Mouse (Mus musculus): Measurements from ENCODE around the gene Sparcl1.

The Sparcl1 gene

DNA sequence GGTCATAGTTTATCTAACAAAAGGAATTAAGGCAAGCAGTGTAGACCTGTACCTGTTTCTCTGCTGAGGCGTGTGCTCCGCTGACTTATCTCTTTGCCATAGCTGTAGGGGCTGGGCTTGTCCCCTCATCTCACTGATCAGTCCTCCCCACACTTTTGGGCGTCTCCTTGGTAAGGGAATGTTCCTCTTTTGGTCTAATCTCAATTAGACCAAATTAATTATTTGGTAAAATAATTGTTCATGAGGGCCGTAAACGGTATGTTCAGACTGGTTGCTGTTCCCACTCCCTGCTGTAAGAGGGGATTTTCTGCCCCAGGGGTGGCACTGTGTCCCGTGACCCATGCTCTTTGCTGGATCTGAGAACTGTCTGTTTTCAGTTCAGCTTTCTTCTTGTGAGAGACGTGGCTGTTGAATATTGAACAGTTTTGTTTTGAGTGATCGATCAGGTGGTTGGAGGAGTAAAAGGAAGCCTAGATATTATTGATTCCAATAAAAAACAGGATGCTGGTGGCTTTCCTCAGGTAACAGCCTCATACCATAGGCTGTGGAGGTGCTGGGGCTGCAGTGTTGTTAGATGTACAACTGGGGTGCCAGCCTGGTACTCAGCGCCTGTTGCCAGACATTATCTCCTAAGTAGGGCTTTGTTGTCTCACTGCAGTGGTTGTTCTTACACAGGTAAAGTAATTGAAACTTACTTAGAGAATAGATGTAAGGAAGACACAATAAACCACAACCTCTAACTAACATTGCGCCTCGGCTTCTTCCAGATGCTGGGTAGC lies 50.6 kb downstream of the Sparcl1 start:
- no peak for DNase-seq (ENCODE audit: low read depth, low spot score)

DNA sequence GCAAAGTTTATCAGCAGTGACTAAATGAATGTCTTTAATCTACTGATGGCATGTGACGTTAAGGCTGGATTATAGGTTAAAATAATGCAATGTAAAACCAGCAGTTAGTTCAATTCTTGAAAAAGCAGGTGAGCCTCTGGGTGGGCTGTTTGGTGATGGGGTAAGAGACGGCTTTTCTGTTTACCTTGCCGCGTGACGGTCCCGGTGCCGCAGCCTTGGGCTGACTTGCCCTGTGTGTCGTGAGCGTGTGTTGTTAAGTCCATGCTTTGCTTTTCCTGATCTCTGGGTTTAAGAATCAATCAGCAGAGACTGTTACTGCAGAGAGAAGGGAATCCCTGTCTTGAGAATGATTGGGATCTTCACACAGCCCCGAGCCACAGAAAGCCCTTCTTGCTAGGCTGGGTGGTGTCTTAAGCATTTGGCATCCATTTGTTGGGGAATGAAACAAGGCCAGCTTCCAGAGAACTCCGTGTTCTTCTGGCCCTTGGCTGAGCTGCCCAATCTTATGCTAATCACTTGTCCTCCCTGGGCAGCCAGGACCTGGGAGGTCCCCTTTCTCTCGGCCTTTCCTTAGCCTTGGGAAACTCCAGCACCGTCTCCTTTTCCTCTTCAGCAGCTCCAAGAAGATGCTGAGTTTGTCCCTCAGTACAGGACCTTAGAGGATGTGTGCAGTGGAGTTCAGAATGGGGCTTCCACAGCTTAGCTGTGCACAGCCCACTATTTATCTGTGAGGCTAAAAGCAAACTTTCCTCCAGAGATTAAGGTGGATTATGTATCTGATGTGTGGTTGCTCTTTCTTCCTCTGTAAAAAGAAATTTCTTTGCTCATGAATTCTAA lies 51.4 kb downstream of the Sparcl1 start:
- DNase-seq (ENCODE audit: low read depth, low spot score) = no peak

DNA sequence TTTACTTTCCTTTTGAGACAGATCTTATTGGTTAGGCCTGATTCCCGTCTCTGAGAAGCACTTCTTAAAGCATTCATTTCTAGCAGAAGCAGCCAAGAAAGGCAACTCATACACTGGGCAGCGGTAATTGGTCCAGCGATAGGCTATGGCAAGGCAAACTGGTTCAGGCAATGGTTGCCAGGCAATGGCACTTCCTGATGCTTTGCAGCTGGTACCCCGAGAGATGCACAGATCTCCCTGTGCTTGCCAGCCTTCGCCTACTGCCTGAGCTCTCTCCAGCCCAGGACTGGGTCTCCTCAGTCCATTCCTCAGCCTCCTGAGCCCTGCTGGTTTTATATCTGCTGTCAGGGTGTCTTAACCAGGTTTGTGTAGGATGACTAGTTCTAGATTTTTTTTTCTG lies 53.1 kb downstream of the Sparcl1 start:
- DNase-seq (ENCODE audit: low read depth, low spot score) = no peak

DNA sequence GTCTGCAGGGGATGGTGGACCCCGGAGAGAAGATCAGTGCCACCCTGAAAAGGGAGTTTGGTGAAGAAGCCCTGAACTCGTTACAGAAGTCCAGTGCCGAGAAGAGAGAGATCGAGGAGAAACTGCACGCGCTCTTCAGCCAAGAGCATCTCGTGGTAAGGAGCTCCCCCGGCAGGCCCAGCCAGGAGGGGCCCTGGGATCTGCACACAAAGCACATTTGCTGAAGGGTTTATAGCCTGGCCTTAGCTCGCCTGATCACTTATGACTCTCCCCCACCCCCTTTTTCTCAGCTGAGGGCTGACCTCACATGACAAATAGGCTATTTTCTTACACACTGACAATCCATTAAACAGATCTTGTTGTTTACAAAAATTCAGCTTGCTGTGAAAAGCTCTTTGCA lies 53.9 kb downstream of the Sparcl1 start:
- DNase-seq (ENCODE audit: low read depth, low spot score) = no peak

DNA sequence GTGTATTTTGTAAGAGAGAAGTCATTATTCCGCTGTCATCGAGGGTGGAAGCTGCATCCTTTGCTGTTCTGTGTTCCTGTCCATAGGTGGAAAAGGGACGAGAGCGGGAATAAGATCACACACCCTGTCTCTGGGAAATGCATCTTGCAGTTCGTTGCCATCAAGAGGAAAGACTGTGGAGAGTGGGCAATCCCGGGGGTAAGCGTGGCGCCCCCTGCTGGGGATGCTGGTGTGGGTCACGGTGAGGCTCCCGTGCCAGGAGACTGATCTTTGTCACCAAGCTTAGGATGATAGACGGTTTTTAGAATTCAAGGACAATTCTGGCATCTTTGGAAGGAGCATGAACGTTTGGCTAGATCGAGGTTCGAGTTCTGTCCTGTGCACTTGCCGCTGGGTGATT lies 55.5 kb downstream of the Sparcl1 start:
- DNase-seq (ENCODE audit: low read depth, low spot score) = no peak

DNA sequence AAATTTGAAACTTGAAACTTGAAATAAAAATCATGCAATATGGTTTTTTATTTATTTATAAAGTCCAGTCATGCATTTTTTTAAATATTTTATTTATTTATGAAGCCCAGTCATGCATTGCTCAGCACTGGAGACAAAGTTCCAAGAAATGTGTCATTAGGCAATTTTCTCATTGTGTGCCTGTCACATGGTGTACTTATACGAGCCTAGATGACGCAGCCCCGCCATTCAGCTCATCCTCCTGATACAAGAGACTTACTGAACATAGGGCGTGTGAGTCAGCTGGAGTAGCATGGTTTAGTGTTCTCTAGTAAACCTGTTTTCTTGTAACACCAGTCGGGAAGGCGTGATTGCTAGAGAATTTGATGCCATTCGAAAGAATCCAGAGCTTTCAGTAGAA lies 57.2 kb downstream of the Sparcl1 start:
- no peak for DNase-seq (ENCODE audit: low read depth, low spot score)

DNA sequence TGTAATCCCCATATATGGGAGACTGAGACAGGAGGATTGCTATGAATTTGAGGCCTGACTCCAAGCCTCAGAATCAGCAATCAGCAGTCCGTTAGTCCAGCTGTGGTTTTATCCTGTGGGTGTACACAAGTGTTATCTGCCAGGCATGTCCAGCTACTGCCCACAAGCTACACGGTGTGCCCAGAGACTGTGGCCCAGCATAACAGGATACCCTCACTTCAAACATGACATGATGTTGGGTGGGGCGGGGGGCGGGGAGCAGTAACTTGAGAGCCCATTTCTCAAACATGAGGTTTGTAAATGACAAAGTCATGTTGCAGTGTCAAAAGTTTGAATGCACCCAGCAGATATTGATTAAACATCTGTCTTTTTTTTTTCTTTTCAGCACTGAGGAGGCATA lies 57.7 kb downstream of the Sparcl1 start:
- no peak for DNase-seq (ENCODE audit: low read depth, low spot score)

DNA sequence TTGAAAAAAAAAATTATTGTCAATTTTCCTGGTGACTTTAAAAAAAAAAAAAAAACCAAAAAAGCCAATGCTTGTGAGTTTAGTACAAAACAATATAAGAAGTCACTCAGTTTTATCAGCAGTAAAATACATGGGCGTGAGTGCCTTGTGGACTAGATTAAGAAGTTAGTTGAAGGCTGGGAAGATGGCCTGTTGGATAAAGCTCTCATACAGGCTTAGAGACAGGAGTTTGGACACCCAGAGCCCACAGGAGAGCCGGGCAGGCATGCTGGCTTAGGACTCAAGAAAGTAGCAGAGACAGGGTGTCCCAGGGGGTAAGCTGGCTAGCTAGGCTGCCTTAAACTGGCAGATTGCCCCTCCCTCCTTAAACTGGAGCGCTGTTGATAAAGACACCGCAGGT lies 58.6 kb downstream of the Sparcl1 start:
- no peak for DNase-seq (ENCODE audit: low read depth, low spot score)

DNA sequence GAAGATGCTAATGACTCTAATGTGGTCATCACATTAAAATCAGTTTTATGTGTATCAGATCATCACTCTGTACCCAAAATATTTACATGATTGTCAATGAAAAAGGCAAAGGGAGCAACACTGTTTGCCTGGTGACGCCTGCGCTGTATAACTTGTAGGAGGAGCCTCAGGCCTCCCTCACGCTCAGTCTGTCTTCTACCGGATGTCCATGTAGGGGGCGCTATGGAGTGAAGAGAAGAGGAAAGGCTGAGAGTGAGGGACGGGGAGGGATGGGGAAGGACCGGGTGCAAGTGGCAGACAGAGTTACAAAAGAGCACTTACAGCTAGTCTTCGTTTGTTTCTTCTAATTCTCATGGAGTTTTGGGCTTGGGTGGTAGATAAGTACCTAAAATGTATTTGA lies 60.6 kb downstream of the Sparcl1 start:
- no peak for DNase-seq (ENCODE audit: low read depth, low spot score)

DNA sequence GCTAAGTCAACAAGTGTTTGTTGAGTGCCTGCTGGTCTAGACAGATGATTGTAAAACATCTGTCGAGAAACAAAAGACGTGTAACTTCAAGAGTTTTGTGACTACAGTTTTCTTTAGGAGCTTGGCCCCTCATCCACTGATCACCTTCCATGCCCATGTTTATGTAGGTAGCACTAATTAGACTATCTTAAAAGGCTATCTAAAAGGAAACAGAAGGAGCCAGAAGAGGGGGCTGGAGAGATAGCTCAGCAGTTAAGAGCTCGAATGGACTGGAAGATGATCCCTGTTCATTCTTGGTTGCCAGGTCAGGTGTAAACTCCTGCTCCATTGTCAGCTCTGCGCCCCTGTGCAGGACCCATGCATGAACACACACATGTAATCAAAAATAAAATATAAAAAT lies 65.4 kb downstream of the Sparcl1 start:
- no peak for DNase-seq (ENCODE audit: low read depth, low spot score)

DNA sequence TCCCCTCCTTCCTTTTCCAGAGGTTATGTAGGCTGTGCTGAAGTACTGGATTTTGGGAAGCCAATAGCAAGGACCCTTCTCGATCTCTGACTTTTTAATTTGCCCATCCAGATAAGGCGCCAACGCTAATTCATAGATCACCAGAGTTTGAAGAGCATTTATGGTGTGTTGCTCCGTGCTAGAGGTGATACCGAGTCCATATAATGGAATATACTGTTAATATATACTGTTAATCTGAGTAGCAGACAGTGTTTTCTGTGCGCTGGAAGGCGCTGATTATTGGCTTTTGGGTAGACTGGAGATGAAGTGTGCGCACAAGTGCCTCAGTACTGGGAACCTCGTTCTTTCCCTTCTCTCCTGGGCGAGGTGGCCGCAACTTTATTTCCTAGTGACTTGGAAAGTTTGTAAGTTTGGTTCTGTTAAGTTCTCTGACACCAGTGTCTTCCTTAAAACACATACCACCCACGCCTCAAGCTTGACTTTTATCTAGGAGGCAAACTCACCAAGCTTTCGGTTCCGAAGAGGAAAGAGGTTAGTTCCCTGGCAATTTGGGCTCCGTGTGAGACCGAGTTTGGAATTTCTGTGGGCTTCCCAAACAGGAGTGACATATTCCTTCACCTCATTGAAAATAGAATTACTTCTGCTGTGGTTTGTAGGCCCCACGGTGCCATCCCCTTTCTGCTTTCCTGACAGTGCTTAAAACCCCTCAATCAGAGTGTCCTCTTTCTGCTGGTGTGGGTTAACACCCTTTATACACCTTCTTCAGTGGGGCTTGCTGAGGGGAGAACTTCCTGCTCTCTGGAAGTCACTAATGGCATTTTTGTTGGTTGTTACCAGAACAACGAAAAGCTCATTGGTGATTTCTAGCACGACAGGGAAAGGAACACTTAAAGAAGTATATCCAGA lies 66.1 kb downstream of the Sparcl1 start:
- DNase-seq (ENCODE audit: low read depth, low spot score) = no peak

DNA sequence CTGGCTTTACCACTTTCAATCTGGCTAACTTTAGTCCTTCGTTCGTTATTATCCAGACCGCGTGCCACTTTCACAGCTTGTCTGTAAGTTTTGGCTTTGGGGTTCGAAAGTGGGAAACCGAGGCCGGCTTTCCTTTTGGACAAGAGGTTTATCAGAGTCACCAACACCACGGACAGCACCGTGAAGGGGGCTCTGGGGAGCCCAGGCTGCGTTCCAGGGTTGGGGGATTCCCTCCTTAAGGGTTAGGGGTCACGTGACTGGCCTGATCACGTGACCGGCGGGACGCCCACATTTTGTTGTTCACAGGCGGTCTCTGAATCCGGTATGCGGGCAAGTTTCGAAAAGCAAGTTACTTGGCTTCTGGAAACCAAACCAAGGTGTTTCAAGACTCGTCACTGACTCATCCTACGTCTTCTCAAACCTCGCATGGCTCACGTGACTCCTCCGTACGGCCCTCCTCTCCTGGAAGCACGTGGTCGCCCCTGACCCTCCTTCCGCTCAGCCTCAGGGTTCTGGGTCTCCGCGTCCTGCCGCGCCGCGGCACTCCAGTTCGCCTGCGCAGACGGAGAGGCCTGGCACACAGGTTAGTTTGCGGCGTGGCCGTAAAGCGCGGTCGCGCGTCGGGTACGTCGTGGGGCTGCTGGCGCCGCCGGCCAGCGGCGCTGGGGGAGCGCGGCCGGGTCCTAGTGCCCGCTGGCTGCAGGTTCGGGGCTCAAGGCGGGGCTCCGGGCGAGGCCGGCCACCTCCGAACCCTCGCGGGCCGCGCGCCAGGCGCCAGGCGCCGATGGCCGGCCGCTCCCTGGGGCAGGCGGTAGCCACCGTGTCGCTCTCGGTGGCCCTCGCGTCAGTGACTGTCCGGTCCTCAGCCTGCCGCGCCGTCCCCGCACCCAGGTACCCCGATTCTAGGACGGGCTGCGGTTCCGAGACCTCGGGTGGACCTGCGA lies 67.0 kb downstream of the Sparcl1 start, which contains the start of gene Nudt9:
Gene Nudt9, plus strand, starts transcription at position 51 of the 944 bp plus-strand sequence.
- DNase-seq (ENCODE audit: low read depth, low spot score) = peak; percentile 92

DNA sequence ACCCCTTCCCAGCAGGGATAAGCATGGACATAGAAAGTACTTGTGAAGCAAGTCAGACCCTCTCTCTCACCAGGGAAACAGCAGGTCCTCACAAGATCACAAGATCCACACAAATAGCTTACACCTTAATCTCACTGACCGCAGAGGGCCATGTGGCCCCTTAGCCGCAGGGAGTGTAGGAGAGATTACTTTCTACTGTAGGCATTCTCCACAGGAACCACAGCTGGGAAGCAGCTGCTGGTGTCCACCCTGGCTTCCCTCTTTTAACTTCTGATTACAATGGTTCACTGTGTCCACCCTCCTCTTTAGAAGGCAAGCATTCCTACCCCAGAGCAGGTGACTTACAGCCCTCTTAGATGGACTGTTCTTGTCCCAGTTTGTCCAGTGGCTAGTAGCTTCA lies 69.8 kb downstream of the Sparcl1 start:
- no peak for DNase-seq (ENCODE audit: low read depth, low spot score)

DNA sequence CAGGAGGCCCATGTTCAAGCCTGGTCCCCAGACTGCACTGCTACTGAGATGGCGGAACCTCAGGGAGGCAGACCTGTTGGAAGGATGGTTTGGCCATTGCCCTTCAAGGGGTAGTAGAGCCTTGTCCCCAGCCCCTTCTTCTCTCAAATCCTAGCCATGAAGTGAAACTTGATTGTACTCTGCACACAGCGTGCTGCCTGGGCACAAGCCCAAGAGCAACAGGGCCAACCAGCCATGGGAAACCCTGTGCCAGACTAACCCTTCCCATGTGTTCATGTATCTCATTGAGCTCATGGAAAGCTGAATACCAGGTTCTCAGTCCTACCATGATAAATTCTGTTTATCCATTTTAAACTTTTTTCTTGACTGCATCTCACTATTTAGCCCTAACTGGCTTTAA lies 70.6 kb downstream of the Sparcl1 start:
- no peak for DNase-seq (ENCODE audit: low read depth, low spot score)

DNA sequence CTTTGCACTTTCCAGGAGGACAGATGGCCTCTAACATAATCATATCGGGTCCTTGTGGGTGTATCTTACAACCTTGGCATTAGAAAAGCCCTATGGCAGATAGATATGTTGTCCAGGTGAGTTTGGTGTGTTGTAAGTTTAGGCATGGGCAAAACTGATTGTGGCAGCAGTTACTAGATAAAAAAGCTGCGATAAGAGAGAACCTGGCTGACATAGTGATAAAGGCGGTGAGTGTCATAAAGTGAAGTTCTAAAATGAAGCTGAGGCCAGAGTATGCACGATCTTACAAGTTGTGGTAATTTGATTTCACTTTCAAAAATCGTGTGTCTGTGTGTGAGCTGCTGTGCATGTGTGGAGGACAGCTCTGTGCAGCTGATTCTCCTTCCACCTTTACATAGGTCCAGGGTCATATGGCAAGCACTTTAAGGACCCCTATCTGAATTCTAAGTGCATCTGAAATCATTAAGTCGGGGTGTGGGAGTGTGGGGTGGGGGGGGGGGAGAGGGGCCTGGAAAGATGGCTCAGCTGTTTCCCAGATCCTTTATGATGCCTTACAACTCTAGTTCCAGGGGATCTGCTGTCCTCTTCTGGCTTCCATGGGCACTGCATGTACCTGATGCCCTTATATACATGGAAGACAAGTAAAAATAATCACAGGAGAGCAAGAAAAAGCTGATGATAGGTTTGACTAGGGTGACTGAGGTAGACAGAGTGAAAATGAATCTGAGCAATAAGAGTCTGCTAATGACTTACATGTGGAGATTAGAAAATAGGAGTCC lies 74.2 kb downstream of the Sparcl1 start:
- DNase-seq (ENCODE audit: low read depth, low spot score) = no peak

DNA sequence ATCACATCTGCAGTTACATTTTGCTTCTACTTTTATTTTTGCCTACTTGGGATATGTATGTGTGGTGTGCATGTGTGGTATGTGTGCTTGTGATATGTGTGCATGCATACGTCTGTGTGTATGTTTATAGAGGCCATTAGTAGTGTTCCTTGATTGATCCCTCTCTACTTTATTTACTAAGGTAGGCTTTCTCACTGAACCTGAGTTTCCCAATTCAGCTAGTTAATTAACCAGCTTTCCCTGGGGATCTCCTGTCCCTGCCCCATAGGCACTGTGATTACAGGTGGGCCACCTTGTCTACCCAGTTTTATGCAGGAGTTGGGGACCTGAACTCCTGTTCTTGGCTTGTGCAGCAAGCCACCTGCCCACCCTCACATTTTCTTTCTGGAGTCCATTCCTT lies 76.8 kb downstream of the Sparcl1 start:
- DNase-seq (ENCODE audit: low read depth, low spot score) = no peak

DNA sequence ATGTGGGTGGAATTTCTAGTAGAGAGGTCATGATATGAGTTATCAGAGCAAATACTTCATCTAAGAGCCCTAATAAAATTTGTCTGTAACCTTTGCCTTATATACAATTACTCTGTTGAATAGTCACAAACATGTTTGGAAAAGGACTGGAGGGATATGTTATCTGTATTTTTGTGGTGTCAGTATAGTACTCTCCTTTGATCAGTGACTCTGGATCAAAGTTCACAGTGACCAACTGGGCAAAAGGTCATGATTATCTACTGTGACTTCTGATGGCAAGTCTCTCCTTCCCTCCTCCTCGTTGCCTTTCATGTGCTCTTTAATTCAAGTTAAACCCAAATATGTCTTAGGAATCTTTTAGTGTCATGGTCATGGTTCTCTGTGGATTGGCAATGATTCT lies 77.7 kb downstream of the Sparcl1 start:
- no peak for DNase-seq (ENCODE audit: low read depth, low spot score)

DNA sequence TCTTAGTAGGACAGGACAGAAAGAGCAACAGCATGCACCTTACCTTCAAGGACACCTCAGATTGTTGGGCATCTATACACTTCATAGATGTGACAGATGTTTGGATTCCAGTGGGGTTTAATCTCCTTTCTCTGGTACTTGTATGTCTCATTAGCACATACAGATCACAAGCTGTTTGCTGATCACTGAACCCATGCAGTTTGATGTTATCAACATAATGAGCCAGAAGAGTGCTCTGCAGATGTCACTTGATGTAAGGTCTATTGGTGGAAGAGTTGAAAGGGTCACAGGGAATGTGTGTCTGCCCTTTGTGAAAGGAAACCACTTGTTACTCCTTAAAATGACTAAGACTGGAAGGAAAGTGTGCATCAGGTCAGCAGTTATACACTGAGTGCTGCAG lies 78.5 kb downstream of the Sparcl1 start:
- no peak for DNase-seq (ENCODE audit: low read depth, low spot score)

DNA sequence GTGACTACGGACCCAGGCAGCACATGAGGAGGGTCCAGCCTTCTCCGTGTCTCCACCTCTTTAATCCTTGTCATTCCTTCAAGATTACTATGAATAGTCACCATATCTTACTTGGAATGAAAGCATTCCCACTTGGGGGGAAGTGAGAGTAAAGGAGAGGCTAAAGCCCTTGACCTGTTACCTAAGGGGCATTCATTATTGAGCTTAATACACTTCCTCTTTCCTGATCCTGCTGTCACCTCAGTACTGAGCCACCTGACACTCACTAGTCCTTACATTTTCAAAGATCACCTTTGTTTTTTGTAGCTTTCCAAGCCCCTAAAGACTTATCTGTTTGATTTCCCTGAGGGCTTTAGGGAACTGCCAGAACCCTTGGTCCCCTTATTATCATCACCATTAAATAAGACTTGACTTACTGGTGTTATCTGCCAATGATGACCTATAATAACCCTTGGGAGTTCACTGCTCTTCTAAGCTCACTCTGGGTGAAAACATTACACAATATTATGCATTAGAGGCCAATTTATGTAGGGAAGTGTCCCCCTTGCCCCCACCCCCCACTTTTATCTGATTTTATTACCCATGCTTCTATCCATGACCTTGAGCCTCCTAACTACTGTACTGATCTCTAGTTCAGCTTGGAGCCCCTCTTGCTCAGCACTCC lies 81.0 kb downstream of the Sparcl1 start:
- no peak for DNase-seq (ENCODE audit: low read depth, low spot score)

All from retina, adult 2 months (tissue).